Mouse (Mus musculus) limb, embryonic 14.5 days (tissue): ENCODE results near the gene Ykt6. TPM values are rescaled to one million over a fixed set of nuclear protein-coding genes. Genes with fewer than 3 reads are reported as not detected.
A peak's percentile ranks its signal among the peaks of the same experiment; 100 is the strongest.

ENCODE experiments used
- ATAC-seq: fragments of 200-750 bp; cut with Nextera tagmentation; 2 replicates; pipeline ENCODE4 v1.8.0; 2017; ENCODE audit warnings: low read depth, moderate number of reproducible peaks, moderate TSS enrichment; ENCODE audit not compliant: low FRiP score
- DNase-seq: peaks from one replicate; pipeline ENCODE4 v3.0.0-alpha.2; 2015; ENCODE audit warnings: low spot score
- H3K27ac ChIP-seq: fragments of 300-500 bp; sonication (generic); replicated peaks from 2 replicates; pipeline ENCODE4 v1.5.1; 2014; ENCODE audit warnings: low read depth, mild to moderate bottlenecking, low read length, moderate library complexity, mixed read lengths
- H3K27me3 ChIP-seq: fragments of 300-500 bp; sonication (generic); 2 replicates; pipeline ENCODE4 v1.6.1; 2014; ENCODE audit warnings: low read length, mixed read lengths; ENCODE audit not compliant: control insufficient read depth, insufficient read depth
- H3K36me3 ChIP-seq: fragments of 300-500 bp; sonication (generic); 2 replicates; pipeline ENCODE4 v1.6.1; 2014; ENCODE audit warnings: mild to moderate bottlenecking, low read length, moderate library complexity, mixed read lengths; ENCODE audit not compliant: control insufficient read depth, insufficient read depth
- H3K4me1 ChIP-seq: fragments of 300-500 bp; sonication (generic); 2 replicates; pipeline ENCODE4 v1.6.1; 2014; ENCODE audit warnings: antibody characterized with exemption, low read length, mixed read lengths; ENCODE audit not compliant: control insufficient read depth, insufficient read depth
- H3K4me2 ChIP-seq: fragments of 300-500 bp; sonication (generic); replicated peaks from 2 replicates; pipeline ENCODE4 v1.6.1; 2014; ENCODE audit warnings: low read depth, mild to moderate bottlenecking, low read length, moderate library complexity; ENCODE audit not compliant: severe bottlenecking
- H3K4me3 ChIP-seq: fragments of 300-500 bp; sonication (generic); replicated peaks from 2 replicates; pipeline ENCODE4 v1.5.1; 2014; ENCODE audit warnings: low read length
- H3K9ac ChIP-seq: fragments of 300-500 bp; sonication (generic); 2 replicates; pipeline ENCODE4 v1.6.1; 2014; ENCODE audit warnings: mild to moderate bottlenecking, low read depth, low read length, moderate library complexity; ENCODE audit not compliant: severe bottlenecking
- H3K9me3 ChIP-seq: fragments of 300-500 bp; sonication (generic); 2 replicates; pipeline ENCODE4 v1.6.1; 2016; ENCODE audit warnings: low read length; ENCODE audit not compliant: control insufficient read depth
- POLR2A ChIP-seq: fragments of 200-500 bp; IDR thresholded peaks from 2 replicates; pipeline ENCODE4 v1.8.0; 2012; ENCODE audit warnings: inconsistent platforms, mild to moderate bottlenecking, moderate library complexity, borderline replicate concordance; ENCODE audit not compliant: insufficient read depth, insufficient read length; ENCODE audit errors: extremely low read depth
- WGBS: fragments of 180-500 bp; shearing (Covaris S2); extraction: QIAGEN DNeasy Blood & Tissue Kit; methylation state at CpG from one replicate; pipeline ENCODE4 v1.1.7; 2014; 5-methylcytosine and 5-hydroxymethylcytosine counted together
- polyA plus RNA-seq, 2 experiments: library from polyadenylated mRNA; depleted of rRNA in 1 of 2; stranded (reverse) in 1 of 2; unstranded in 1 of 2; fragments of >200 nt; fragmentation: Nextera tagmentation in 1 of 2; extraction: Ambion mirVana in 1 of 2; gene quantifications; 2 replicates each; pipeline versions ENCODE4 v1.2.1 to v1.2.3; 2012 to 2014

Ykt6 gene
- polyA plus RNA-seq, 2 experiments = 33.2 to 79.0 TPM

GRCm38 (mm10) chr11:5948546-5949250, 6.8 kb upstream of the Ykt6 start:
- no peak overlapping the region for H3K9ac ChIP-seq

GRCm38 (mm10) chr11:5949586-5950352, 5.7 kb upstream of the Ykt6 start, which contains the start of gene Gck:
Gck (minus strand) TSS chr11:5950081.
- Histone ChIP-seq H3K36me3 (no peaks in the 10 kb centered on the region), H3K4me1 (peaks cover 11% of the 10 kb centered on the region), H3K27me3 (no peaks in the 10 kb centered on the region), H3K9me3 (no peaks in the 10 kb centered on the region), H3K4me2 (no peak within 1 kb of the TSS), H3K9ac (no peak within 1 kb of the TSS), H3K27ac (no peak within 1 kb of the TSS), H3K4me3 (no peak within 1 kb of the TSS)
- ATAC-seq = no peak
- WGBS = 73% methylated on average over 8 of the region's 8 CpGs
- TF ChIP-seq POLR2A = no peak
- no peak for DNase-seq

More at GRCm38 (mm10) chr11:5948546-5949250, 6.8 kb upstream of the Ykt6 start:
- ATAC-seq (no peak), DNase-seq (no peak)
- Histone ChIP-seq H3K4me2 (no peak overlapping the region), H3K36me3 (no peaks in the 10 kb centered on the region), H3K4me3 (no peak overlapping the region), H3K9me3 (no peaks in the 10 kb centered on the region), H3K27ac (no peak overlapping the region), H3K4me1 (peaks cover 9% of the 10 kb centered on the region), H3K27me3 (no peaks in the 10 kb centered on the region)
- WGBS = 33% methylated on average over 10 of the region's 10 CpGs
- no peak for TF ChIP-seq POLR2A

GRCm38 (mm10) chr11:5952501-5952900, 3.0 kb upstream of the Ykt6 start:
- WGBS = 70% methylated on average over 5 of the region's 5 CpGs
- Histone ChIP-seq H3K4me2 (no peak overlapping the region), H3K4me1 (peaks cover 18% of the 10 kb centered on the region), H3K27ac (no peak overlapping the region), H3K4me3 (no peak overlapping the region), H3K9me3 (no peaks in the 10 kb centered on the region), H3K9ac (no peak overlapping the region), H3K36me3 (peaks cover 2% of the 10 kb centered on the region; the same call in 1 of the 2 replicates), H3K27me3 (no peaks in the 10 kb centered on the region)
- no peak for TF ChIP-seq POLR2A
- no peak for ATAC-seq
- DNase-seq = no peak

GRCm38 (mm10) chr11:5953130-5953765, 2.2 kb upstream of the Ykt6 start:
- H3K9ac ChIP-seq = no peak overlapping the region
- ATAC-seq (no peak), DNase-seq (peak; percentile 40)
- no peak for TF ChIP-seq POLR2A
- no peak overlapping the region for H3K4me3 ChIP-seq
- H3K27me3 ChIP-seq = no peaks in the 10 kb centered on the region
- peaks cover 18% of the 10 kb centered on the region for H3K4me1 ChIP-seq
- H3K36me3 ChIP-seq = peaks cover 4% of the 10 kb centered on the region; the same call in 1 of the 2 replicates
- 35% methylated on average over 8 of the region's 8 CpGs for WGBS
- H3K4me2 ChIP-seq = no peak overlapping the region
- no peaks in the 10 kb centered on the region for H3K9me3 ChIP-seq
- H3K27ac ChIP-seq = no peak overlapping the region

- Histone ChIP-seq H3K4me3 (no peak overlapping the region), H3K27me3 (no peaks in the 10 kb centered on the region), H3K4me2 (no peak overlapping the region), H3K36me3 (peaks cover 8% of the 10 kb centered on the region), H3K9me3 (no peaks in the 10 kb centered on the region), H3K9ac (no peak overlapping the region), H3K4me1 (peaks cover 11% of the 10 kb centered on the region), H3K27ac (no peak overlapping the region)
- 74% methylated on average over 5 of the region's 5 CpGs for WGBS
- no peak for ATAC-seq
- TF ChIP-seq POLR2A = no peak
- no peak for DNase-seq
Measured at GRCm38 (mm10) chr11:5954435-5954834, 1.1 kb upstream of the Ykt6 start.
